Mouse (Mus musculus): ENCODE data around the gene Olfr549.

DNA sequence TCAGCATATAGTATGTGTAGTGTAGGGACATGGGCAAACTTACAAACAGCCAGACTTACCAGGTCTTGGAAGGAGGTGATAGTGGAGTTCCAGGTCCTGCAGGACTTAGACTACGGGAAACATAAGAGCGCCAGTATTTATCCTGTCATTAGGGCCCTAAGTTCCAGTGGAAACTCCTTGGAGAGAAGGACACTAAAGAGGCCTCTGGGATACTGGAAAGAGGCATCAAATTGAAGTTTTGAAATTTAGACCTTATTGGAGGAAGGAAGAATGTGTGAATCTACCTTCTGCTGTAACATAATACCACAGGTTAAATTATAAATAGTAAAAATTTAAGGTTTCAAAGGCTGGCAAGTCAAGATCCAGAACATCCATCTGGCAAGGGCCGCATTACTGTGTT is 42.1 kb downstream of the Olfr549 start, which contains the start of gene Olfr551:
- TF ChIP-seq CTCF (conservative IDR thresholded peaks at IDR 0.05; ENCODE audit: low read length) = no peak
- TF ChIP-seq POU5F1 (IDR thresholded peaks at IDR 0.05; ENCODE audit: borderline replicate concordance, low read length) = no peak
- TF ChIP-seq NANOG (IDR thresholded peaks at IDR 0.05; ENCODE audit: borderline replicate concordance, low read length) = no peak
